Mouse (Mus musculus) thymus, postnatal 36 days (tissue): Measurements from ENCODE around the gene Gm49342.

ENCODE experiments used
- DNase-seq, 2 experiments: peaks; one replicate each; pipeline ENCODE4 v3.0.0; 2022; ENCODE audit warnings: mixed read lengths in 2 of 2

Gene Gm49342

GRCm38 (mm10) chr14:50987668-50988067 is 43.4 kb downstream of the Gm49342 start:
- DNase-seq: no peak

- DNase-seq: no peak
These were observed 46.7 kb downstream of the Gm49342 start for GRCm38 (mm10) chr14:50991037-50991436.

DNA sequence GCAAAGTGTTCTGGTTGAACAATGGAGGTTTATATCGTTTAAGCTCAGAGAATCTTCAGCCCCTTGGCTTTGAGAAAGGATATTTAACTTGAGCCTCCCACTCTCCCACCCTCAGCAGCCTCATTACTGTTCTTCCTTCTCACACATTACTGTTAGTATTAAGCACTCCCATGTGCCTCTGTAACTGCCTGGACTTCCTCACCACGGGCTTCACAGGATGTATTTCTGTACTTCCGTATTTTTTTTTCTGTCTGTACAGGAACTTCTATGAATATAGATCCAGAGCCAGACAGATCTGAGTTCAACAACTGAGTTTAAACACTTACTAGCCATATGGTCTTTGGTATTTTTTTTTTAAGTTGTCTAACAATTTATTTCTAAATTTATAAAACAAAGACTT is 52.8 kb downstream of the Gm49342 start:
- DNase-seq: no peak

DNA sequence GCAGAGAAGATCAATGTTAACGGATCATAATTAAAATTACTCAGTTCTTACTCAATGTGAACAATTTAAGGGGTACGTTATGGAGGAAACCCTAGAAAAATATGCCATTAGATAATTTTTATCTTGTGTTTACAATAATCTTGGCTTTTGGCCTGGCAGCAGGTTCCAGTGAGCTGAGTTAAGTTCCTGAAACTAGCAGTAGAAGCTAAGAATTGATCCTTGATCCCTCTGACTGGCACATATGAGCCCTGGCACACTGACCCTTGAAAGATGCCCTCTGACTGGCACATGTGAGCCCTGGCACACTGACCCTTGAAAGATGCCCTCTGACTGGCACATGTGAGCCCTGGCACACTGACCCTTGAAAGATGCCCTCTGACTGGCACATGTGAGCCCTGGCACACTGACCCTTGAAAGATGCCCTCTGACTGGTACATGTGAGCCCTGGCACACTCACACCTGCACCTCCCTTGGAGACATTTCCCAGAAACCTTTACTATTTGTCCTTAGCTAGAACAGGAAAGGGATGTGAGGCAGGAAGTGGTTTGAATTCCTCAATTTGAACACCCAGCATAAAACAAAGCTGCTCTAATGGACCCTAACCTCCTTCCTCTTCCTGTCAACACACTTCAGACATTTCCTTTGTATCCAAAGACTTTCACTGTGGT is 53.8 kb downstream of the Gm49342 start:
- no peak for DNase-seq

GRCm38 (mm10) chr14:51007152-51007801 is 63.0 kb downstream of the Gm49342 start, which contains the start of gene Rnase10:
Rnase10 (plus strand) TSS chr14:51007751.
- DNase-seq: no peak

- no peak for DNase-seq
These were observed 63.8 kb downstream of the Gm49342 start for GRCm38 (mm10) chr14:51007914-51008713.

DNA sequence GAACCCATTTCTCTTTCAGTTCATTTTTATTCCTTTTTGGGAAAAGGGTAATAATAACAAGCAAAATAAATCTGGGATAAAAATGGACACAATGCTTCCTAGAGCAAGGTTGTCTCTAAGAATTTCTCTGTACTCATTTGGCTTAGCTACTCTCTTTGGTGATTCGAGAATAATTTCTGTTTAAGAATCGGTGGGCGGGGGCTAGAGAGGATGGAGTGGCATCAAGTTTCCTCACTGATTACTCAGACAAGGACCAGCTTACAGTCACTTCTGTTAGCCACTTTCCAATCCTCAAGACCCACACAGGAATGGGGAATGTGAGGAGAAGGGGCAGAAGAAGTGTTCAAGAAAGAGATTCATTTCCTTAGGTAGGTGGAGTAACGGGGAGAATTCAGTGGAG is 64.5 kb downstream of the Gm49342 start:
- DNase-seq: no peak

GRCm38 (mm10) chr14:51009572-51009971 is 65.3 kb downstream of the Gm49342 start:
- DNase-seq: no peak
